Mouse (Mus musculus): ENCODE results near the gene Slc25a51. TPM values are rescaled to one million over a fixed set of nuclear protein-coding genes. Genes with fewer than 3 reads are reported as not detected.

Gene Slc25a51
- polyA plus RNA-seq, 1 experiment: 109 TPM

- H3K4me1 ChIP-seq (ENCODE audit: control insufficient read depth, insufficient read depth, low read length): no peaks in the 10 kb centered on the region; the same call in 1 of the 2 replicates
- TF ChIP-seq POLR2A (IDR thresholded peaks at IDR 0.05; ENCODE audit: borderline replicate concordance, extremely low read depth, low read depth, low read length) (no peak), CTCF (IDR thresholded peaks at IDR 0.05; ENCODE audit: insufficient read depth, low read length) (no peak)
- 83% methylated on average over 3 of the region's 3 CpGs for WGBS
- no peak overlapping the region for H3K4me3 ChIP-seq (replicated peaks; ENCODE audit: extremely low read depth, low read depth, low read length)
- DNase-seq: no peak
These were observed 23.2 kb upstream of the Slc25a51 start for GRCm38 (mm10) chr4:45431806-45432205.

- Histone ChIP-seq H3K4me1 (ENCODE audit: control insufficient read depth, insufficient read depth, low read length) (no peaks in the 10 kb centered on the region; the same call in 1 of the 2 replicates), H3K4me3 (replicated peaks; ENCODE audit: extremely low read depth, low read depth, low read length) (no peak overlapping the region)
- WGBS: 77% methylated on average over 3 of the region's 3 CpGs
- no peak for TF ChIP-seq CTCF (IDR thresholded peaks at IDR 0.05; ENCODE audit: insufficient read depth, low read length)
- TF ChIP-seq POLR2A (IDR thresholded peaks at IDR 0.05; ENCODE audit: borderline replicate concordance, extremely low read depth, low read depth, low read length): no peak
- DNase-seq: no peak
These were observed 22.8 kb upstream of the Slc25a51 start for GRCm38 (mm10) chr4:45431316-45431715.

- H3K4me3 ChIP-seq (replicated peaks; ENCODE audit: extremely low read depth, low read depth, low read length): no peak overlapping the region
- DNase-seq: no peak
- H3K4me1 ChIP-seq (ENCODE audit: control insufficient read depth, insufficient read depth, low read length): no peaks in the 10 kb centered on the region
- no peak for TF ChIP-seq CTCF (IDR thresholded peaks at IDR 0.05; ENCODE audit: insufficient read depth, low read length)
- no peak for TF ChIP-seq POLR2A (IDR thresholded peaks at IDR 0.05; ENCODE audit: borderline replicate concordance, extremely low read depth, low read depth, low read length)
- 84% methylated on average over 7 of the region's 7 CpGs for WGBS
These were observed 20.9 kb upstream of the Slc25a51 start for GRCm38 (mm10) chr4:45429451-45429850.

- no peak overlapping the region for H3K4me3 ChIP-seq (replicated peaks; ENCODE audit: extremely low read depth, low read depth, low read length)
- 84% methylated on average over 13 of the region's 13 CpGs for whole genome bisulfite sequencing
- DNase-seq: no peak
These were observed 18.3 kb upstream of the Slc25a51 start for GRCm38 (mm10) chr4:45426724-45427457.

GRCm38 (mm10) chr4:45423406-45423805 lies 14.8 kb upstream of the Slc25a51 start:
- Histone ChIP-seq H3K4me1 (ENCODE audit: control insufficient read depth, insufficient read depth, low read length) (peaks cover 8% of the 10 kb centered on the region), H3K4me3 (replicated peaks; ENCODE audit: extremely low read depth, low read depth, low read length) (no peak overlapping the region)
- DNase-seq: peak; percentile 29
- TF ChIP-seq CTCF (IDR thresholded peaks at IDR 0.05; ENCODE audit: insufficient read depth, low read length) (no peak), POLR2A (IDR thresholded peaks at IDR 0.05; ENCODE audit: borderline replicate concordance, extremely low read depth, low read depth, low read length) (no peak)
- 43% methylated on average over 8 of the region's 8 CpGs for WGBS

More at GRCm38 (mm10) chr4:45426724-45427457, 18.3 kb upstream of the Slc25a51 start:
- TF ChIP-seq POLR2A (IDR thresholded peaks at IDR 0.05; ENCODE audit: borderline replicate concordance, extremely low read depth, low read depth, low read length): no peak
- 0 out of 2 replicates have a peak, but pooled peaks have one; percentile 17 for TF ChIP-seq CTCF (IDR thresholded peaks at IDR 0.05; ENCODE audit: insufficient read depth, low read length)
- H3K4me1 ChIP-seq (ENCODE audit: control insufficient read depth, insufficient read depth, low read length): no peaks in the 10 kb centered on the region; the same call in 1 of the 2 replicates

GRCm38 (mm10) chr4:45422640-45423039 lies 14.1 kb upstream of the Slc25a51 start:
- peaks cover 8% of the 10 kb centered on the region for H3K4me1 ChIP-seq (ENCODE audit: control insufficient read depth, insufficient read depth, low read length)

GRCm38 (mm10) chr4:45421519-45422260 lies 13.1 kb upstream of the Slc25a51 start:
- Histone ChIP-seq H3K4me1 (ENCODE audit: control insufficient read depth, insufficient read depth, low read length) (peaks cover 8% of the 10 kb centered on the region), H3K4me3 (replicated peaks; ENCODE audit: extremely low read depth, low read depth, low read length) (no peak overlapping the region)
- no peak for DNase-seq
- TF ChIP-seq POLR2A (IDR thresholded peaks at IDR 0.05; ENCODE audit: borderline replicate concordance, extremely low read depth, low read depth, low read length): no peak
- TF ChIP-seq CTCF (IDR thresholded peaks at IDR 0.05; ENCODE audit: insufficient read depth, low read length): no peak
- 69% methylated on average over 11 of the region's 11 CpGs for WGBS

More at GRCm38 (mm10) chr4:45422640-45423039, 14.1 kb upstream of the Slc25a51 start:
- no peak overlapping the region for H3K4me3 ChIP-seq (replicated peaks; ENCODE audit: extremely low read depth, low read depth, low read length)
- WGBS: 85% methylated on average over 10 of the region's 10 CpGs
- TF ChIP-seq CTCF (IDR thresholded peaks at IDR 0.05; ENCODE audit: insufficient read depth, low read length) (no peak), POLR2A (IDR thresholded peaks at IDR 0.05; ENCODE audit: borderline replicate concordance, extremely low read depth, low read depth, low read length) (no peak)
- DNase-seq: no peak

- 47% methylated on average over 3 of the region's 3 CpGs for WGBS
- DNase-seq: no peak
- TF ChIP-seq CTCF (IDR thresholded peaks at IDR 0.05; ENCODE audit: insufficient read depth, low read length): no peak
- no peak for TF ChIP-seq POLR2A (IDR thresholded peaks at IDR 0.05; ENCODE audit: borderline replicate concordance, extremely low read depth, low read depth, low read length)
- Histone ChIP-seq H3K4me3 (replicated peaks; ENCODE audit: extremely low read depth, low read depth, low read length) (no peak overlapping the region), H3K4me1 (ENCODE audit: control insufficient read depth, insufficient read depth, low read length) (peaks cover 8% of the 10 kb centered on the region)
These were observed 12.2 kb upstream of the Slc25a51 start for GRCm38 (mm10) chr4:45420733-45421132.

GRCm38 (mm10) chr4:45419051-45419450 lies 10.5 kb upstream of the Slc25a51 start:
- no peak overlapping the region for H3K4me3 ChIP-seq (replicated peaks; ENCODE audit: extremely low read depth, low read depth, low read length)
- TF ChIP-seq CTCF (IDR thresholded peaks at IDR 0.05; ENCODE audit: insufficient read depth, low read length) (no peak), POLR2A (IDR thresholded peaks at IDR 0.05; ENCODE audit: borderline replicate concordance, extremely low read depth, low read depth, low read length) (no peak)
- peaks cover 8% of the 10 kb centered on the region for H3K4me1 ChIP-seq (ENCODE audit: control insufficient read depth, insufficient read depth, low read length)
- DNase-seq: no peak
- WGBS: 90% methylated on average over 4 of the region's 4 CpGs
